Mouse (Mus musculus) fat pad, adult 2 months (tissue): Measurements from ENCODE around the gene Olfr187.
"Not testable (repeated sequence)": the region's sequence is repeated elsewhere in the genome, so short reads cannot be mapped to it uniquely, and the experiment has no call there.

Experiments
- DNase-seq: peaks from one replicate; pipeline ENCODE4 v3.0.0-alpha.2; 2011; ENCODE audit warnings: low read depth, low spot score; ENCODE audit errors: extremely low read depth

Olfr187 gene

DNA sequence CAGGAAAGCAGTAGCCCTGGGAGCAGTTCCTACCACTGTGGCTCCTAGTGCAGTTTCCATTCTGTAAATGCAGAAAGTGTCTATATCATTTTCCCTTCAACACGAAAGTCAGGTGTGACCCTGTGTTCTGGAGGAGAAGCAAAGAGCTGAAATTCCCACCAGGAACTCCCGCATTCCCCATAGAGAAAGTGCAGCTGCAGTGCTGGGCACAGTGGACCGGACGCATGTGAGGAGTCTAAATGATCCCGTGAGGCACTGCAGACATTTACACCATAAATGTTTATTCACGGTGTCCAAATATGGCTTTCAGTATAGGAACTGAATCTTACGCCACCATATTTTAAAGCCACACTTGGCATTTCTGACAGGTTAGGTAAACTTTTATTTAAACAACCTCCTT is at the start of gene Olfr187:
Gene Olfr187 (minus strand): TSS at position 58 of the 400 bp plus-strand sequence.
- no peak for DNase-seq

DNA sequence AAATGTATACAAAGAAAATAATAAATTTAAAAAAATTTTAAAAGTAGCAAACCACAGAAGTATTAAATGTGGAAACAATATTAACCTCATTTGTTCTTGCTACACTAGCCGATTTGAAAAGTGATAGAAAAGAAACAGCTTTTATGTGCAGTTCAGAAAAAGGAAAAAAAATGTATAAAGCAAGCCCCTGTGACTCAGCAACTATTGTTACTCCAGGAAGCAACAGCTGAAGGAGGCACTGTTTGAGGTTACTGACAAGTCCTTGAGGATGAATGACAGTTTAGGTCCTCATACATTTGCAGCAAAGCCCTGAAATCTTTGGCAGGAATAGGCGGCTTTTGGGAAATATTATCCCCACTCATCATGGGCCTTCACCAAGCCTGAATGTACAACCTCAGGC is 41.5 kb upstream of the Olfr187 start:
- DNase-seq = not testable (repeated sequence)

DNA sequence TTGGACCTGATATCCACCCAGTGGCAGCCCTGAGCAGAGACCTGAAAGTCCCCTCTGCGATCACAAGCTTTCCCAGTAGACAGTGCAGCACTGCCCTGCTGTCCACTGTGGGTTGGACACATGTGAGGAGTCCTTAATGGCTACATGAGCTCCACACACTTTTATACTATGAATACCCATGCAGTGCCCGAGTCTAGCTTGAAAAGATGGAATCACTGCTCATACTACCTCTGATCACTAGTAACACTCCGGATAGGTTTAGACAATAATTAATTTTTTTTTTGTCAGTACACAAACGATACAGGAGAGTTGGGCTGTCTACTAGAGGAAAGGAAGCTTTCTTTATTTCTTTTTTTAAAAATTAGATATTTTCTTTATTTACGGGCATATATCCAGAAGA is 38.3 kb upstream of the Olfr187 start, which contains the start of gene Olfr190:
Gene Olfr190 (minus strand): TSS at position 101 of the 400 bp plus-strand sequence.
- DNase-seq = no peak

DNA sequence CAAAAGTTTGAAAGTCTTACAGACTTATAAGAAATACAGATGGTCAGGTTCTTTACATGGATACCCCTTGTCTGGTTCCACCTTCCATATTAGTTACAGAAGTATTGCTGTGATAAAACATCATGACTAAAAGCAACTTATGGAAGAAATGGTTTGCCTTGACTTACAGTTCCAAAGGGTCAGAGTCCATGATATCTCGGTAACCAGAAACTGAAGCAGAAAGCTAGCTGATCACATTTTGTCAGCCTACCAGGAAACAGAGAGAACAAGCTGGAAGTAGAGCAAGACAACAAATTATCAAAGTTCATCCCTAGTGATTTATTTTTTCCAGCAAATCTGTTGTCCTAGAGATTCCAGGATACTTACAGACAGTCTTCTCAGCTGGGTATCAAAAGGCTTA is 34.0 kb upstream of the Olfr187 start:
- DNase-seq = no peak

DNA sequence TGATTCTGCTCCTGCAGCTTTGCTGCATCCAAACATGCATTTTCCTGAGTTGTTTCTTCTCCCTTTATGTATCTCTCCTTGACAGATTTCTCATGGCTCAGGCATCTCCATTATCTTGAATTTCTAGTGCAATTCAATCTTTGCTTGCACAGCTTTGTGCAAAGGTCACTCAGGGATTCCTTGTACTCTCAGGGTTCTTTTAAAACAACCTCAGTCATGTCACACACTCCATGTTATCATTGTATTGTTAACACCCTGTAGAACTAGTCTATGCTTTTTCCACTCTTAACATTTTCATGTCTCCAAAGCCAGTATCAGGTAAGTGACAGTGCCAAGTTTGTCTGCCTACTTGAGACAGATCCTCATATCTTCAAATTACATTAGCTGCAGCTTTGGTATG is 32.2 kb upstream of the Olfr187 start:
- DNase-seq = no peak

DNA sequence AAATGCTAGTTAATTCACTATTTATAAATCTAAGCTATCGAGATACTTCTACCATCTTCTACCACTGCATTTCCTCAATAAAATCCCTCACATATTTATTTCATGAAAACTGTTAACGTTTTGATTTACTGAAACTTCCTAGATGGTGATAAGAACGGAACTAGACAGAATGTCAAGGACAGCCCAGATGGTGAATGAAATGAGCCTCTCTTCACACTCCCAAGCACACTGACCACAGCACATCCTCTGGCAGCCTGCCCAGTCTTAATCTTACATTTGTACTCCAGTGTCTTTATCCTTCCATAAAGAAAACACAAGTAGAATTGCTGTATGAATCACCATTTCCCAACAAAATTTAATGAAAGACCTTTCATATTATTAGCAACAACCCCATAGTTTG is 22.8 kb upstream of the Olfr187 start:
- DNase-seq = not testable (repeated sequence)

DNA sequence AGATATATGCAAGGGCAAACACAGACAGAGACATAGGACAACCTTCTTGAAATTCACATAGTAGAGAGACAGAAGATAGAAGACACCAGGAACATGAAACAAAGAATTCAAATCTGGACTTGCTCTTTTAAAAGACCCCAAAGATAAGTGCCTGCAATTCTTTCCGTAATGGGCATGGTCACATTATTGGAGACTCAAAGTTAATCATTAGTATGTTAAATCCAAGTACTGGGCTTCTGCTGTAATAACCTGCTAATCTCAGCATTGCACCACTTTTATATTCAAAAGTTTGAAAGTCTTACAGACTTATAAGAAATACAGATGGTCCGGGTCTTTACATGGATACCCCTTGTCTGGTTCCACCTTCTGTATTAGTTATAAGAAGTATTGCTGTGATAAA is 9.7 kb upstream of the Olfr187 start:
- not testable (repeated sequence) for DNase-seq

DNA sequence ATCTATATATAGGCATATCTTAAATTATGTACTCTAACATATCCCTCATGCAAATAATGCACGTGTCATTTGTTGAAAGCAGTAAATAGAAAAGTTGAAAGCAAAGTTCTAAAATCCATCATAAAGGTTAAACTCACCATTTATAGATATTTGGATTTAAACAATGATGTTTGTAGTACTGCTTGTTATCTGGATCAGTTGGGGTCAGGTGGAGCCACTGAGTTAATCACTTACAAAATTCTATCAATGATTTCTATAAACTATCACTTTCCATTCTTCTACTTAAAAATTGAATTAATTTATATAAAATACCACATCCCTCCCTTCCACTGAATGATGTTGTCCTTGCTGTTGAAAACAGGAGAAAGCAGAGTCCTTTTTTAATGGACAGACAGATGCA is 9.3 kb upstream of the Olfr187 start:
- DNase-seq = no peak

DNA sequence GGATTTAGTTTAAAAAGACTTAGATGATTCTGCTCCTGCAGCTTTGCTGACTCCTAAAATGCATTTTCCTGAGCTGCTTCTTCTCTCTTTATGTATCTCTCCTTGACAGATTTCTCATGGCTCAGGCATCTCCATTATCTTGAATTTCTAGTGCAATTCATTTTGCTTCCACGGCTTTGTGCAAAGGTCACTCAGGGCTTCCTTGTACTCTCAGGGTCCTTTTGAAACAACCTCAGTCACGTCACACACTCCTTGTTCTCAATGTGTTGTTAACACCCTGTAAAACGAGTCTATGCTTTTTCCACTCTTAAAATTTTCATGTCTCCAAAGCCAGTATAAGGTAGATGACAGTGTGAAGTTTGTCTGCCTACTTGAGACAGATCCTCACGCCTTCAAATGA is 8.0 kb upstream of the Olfr187 start:
- DNase-seq = no peak

DNA sequence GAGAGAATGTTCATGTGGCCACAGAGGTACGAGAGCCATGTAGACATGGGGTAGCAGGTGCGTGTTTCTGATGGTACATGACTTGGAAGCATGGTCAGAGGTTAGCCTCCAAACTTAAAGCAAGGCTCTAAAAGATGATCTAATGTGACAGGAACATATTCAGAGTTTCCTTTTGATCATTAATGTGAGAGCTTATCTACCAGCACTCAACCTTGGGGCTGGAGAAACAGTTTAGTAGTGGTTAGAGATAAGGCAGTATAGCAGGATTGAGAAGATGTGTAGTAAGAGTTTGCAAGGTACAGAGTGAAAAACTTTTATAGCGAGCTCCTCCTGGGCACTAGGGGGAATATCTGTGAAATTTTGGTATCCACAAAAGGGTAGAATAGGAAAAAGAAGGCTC is 6.3 kb upstream of the Olfr187 start:
- no peak for DNase-seq

DNA sequence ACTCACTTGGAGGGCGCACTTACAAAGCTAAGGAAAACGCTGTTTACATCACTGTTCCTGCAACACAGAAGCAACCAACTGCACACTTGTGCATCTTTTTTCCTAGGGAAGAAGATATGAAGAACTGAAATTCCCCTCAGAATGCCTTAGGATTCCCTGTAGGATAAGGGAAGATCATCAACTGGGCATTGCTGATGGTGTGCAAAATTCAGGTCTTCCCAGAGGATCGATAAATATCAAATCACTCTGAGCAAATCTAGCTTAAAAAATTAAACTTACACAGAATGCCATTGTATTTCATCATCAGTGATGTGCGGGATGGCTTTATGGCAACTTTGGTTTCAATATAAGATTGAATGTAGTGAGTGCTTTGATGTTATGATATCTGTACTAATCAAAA is 9.4 kb downstream of the Olfr187 start, which contains the start of gene Olfr186:
Gene Olfr186 (minus strand): TSS at position 101 of the 400 bp plus-strand sequence.
- no peak for DNase-seq

DNA sequence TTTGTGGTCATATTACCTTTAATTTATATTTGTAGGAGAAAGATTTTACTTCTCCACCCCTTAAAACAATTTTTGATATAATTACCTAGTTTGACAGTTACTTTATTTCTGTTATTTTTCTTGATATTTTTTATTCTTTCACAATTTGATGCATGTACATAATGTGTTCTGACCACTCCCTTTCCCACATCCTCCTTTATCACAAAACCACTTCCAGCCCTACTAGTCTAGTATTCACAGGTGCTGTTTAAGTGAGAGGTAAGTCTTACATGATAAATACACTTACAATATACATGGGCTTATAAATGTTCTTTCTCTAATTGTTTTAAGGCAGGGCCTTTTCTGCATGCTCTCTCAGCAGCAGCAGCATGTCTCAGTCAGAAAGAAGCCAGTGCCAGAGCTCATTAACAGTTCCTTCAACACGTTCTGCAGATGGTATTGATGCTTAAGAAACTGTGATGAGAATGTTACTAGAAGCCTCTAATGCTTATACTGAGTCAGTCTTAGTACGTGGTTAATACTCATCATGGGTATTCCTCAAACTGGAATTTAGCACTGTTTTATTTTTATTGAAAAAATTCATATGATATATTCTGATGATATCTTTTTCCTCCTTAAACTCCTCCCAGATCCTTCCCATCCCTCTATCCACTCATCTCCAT is 26.1 kb downstream of the Olfr187 start:
- DNase-seq = no peak

DNA sequence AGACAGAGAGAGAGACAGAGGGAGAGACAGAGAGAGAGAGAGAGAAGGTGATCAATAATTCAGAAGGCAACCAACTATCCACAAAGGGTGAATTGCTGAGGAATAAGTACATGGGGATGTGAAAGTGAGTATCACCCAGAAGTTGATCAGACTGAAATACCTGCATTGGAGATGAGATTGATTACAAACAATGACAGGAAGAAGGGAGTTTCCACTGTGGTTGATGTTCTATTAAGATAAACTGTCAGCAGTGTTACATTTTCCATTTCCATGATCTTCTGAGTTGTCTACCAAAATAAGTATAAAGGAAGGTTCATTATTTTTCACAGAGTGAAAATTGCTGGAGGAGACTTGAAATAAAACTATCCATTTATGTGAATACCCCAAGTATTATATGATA is 32.4 kb downstream of the Olfr187 start:
- no peak for DNase-seq

DNA sequence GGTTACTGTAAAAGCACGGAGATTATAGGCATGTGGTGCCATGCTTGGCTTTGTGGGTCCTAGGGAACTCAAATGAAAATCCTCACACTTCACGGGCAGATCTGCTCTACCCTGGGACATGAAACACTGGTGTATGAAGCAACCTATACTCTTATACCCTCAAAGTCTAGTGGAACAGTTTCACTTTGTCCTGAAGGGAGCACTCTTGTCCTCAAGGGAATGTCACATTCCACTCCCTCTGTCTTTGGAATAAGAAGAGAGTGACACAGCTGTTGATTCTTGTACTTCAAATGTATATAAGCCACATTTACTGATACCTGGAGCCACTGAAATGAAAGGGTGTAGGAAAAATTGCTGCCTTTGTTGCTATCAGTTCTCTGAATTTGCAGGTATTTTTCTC is 44.5 kb downstream of the Olfr187 start, which contains the start of gene Olfr183:
Gene Olfr183 (plus strand): TSS at position 301 of the 400 bp plus-strand sequence.
- no peak for DNase-seq
